In genomic region chr16:80503276-80503675, GRCm38 (mm10) we compare ENCODE assay signal across 22 mouse cellular contexts.
DNase-seq lines count a peak whose midpoint lies in the region; ATAC-seq lines count a peak whose summit lies in the region.
"Had no signal": no experiment of that assay in that cellular context is flagged by ENCODE, and none has a peak within 500 bp of the region (broad histone marks: within the 10 kb centered on the region; RNA-seq: fewer than 3 reads in every experiment).

No protein-coding gene starts in this region.

- H3K27me3 ChIP-seq in forebrain, embryonic 14.5 days (replicated peaks; ENCODE audit: control insufficient read depth, insufficient read depth, low read length) = no peaks in the 10 kb centered on the region
- no peaks in the 10 kb centered on the region for H3K27me3 ChIP-seq in forebrain, embryonic 15.5 days
- H3K27me3 ChIP-seq: embryonic facial prominence, embryonic 12.5 days; embryonic facial prominence, embryonic 15.5 days; hindbrain, embryonic 12.5 days; hindbrain, embryonic 15.5 days had no signal

- no peaks in the 10 kb centered on the region for H3K4me1 ChIP-seq in forebrain, embryonic 14.5 days (ENCODE audit: control insufficient read depth, insufficient read depth, low read length)
- H3K4me1 ChIP-seq in forebrain, embryonic 15.5 days = no peaks in the 10 kb centered on the region
- H3K4me1 ChIP-seq: embryonic facial prominence, embryonic 12.5 days; embryonic facial prominence, embryonic 15.5 days; hindbrain, embryonic 12.5 days; hindbrain, embryonic 15.5 days had no signal

- H3K9ac ChIP-seq in forebrain, embryonic 14.5 days (ENCODE audit: low read length) = no peak overlapping the region
- H3K9ac ChIP-seq in forebrain, embryonic 15.5 days (replicated peaks) = no peak overlapping the region
- H3K9ac ChIP-seq: embryonic facial prominence, embryonic 12.5 days; embryonic facial prominence, embryonic 15.5 days; hindbrain, embryonic 12.5 days; hindbrain, embryonic 15.5 days had no signal

- no peak overlapping the region for H3K4me3 ChIP-seq in forebrain, embryonic 14.5 days (ENCODE audit: low read depth, low read length)
- no peak overlapping the region for H3K4me3 ChIP-seq in forebrain, embryonic 15.5 days
- H3K4me3 ChIP-seq: embryonic facial prominence, embryonic 12.5 days; embryonic facial prominence, embryonic 15.5 days; heart, adult 2 months; hindbrain, embryonic 12.5 days; hindbrain, embryonic 15.5 days had no signal

- DNase-seq in forebrain, embryonic 14.5 days (ENCODE audit: low spot score) = peak; percentile 7
- DNase-seq in R1 (ENCODE audit: low read depth, low spot score) = peak; percentile 61
- DNase-seq in brain, adult 2 months (ENCODE audit: low read depth, low spot score) = peak; percentile 7
- no peak for DNase-seq in thymus, postnatal 14 days
- DNase-seq in c-Kit-positive CD71-positive TER-119-positive erythroid progenitor cells, embryonic 14.5 days (ENCODE audit: low spot score) = no peak
- DNase-seq: adrenal gland, adult 2 months; adrenal gland, postnatal 14 days; cerebellum, adult 11 months; cerebellum, adult 2 months; cerebellum, adult 9-11 months; cerebellum, postnatal 25 days; gastrocnemius, postnatal 10 days; gastrocnemius, postnatal 36 days; heart, adult 2 months had no signal

- no peak for ATAC-seq in forebrain, embryonic 14.5 days
- ATAC-seq in forebrain, embryonic 15.5 days (replicated peaks) = no peak
- ATAC-seq: forebrain, embryonic 16.5 days; intestine, postnatal 0 days had no signal

- no peak overlapping the region for H3K27ac ChIP-seq in forebrain, embryonic 14.5 days (ENCODE audit: low read depth, low read length)
- no peak overlapping the region for H3K27ac ChIP-seq in forebrain, embryonic 15.5 days (replicated peaks)
- H3K27ac ChIP-seq: embryonic facial prominence, embryonic 12.5 days; embryonic facial prominence, embryonic 15.5 days; heart, adult 2 months; hindbrain, embryonic 12.5 days; hindbrain, embryonic 15.5 days had no signal

- H3K36me3 ChIP-seq in forebrain, embryonic 14.5 days (ENCODE audit: control insufficient read depth, insufficient read depth, low read length) = no peaks in the 10 kb centered on the region
- no peaks in the 10 kb centered on the region for H3K36me3 ChIP-seq in forebrain, embryonic 15.5 days
- H3K36me3 ChIP-seq: embryonic facial prominence, embryonic 12.5 days; embryonic facial prominence, embryonic 15.5 days; hindbrain, embryonic 12.5 days; hindbrain, embryonic 15.5 days had no signal

- no peaks in the 10 kb centered on the region for H3K9me3 ChIP-seq in forebrain, embryonic 14.5 days (replicated peaks; ENCODE audit: control insufficient read depth, low read length)
- H3K9me3 ChIP-seq in forebrain, embryonic 15.5 days = no peaks in the 10 kb centered on the region
- H3K9me3 ChIP-seq: embryonic facial prominence, embryonic 12.5 days; embryonic facial prominence, embryonic 15.5 days; hindbrain, embryonic 12.5 days; hindbrain, embryonic 15.5 days had no signal

- WGBS in forebrain, embryonic 14.5 days = 53% methylated on average over 1 of the region's 1 CpGs
- 64% methylated on average over 1 of the region's 1 CpGs for WGBS in forebrain, embryonic 15.5 days

- no peak overlapping the region for H3K4me2 ChIP-seq in forebrain, embryonic 14.5 days (ENCODE audit: low read length)
- no peak overlapping the region for H3K4me2 ChIP-seq in forebrain, embryonic 15.5 days (replicated peaks)
- H3K4me2 ChIP-seq: embryonic facial prominence, embryonic 12.5 days; embryonic facial prominence, embryonic 15.5 days; heart, embryonic 11.5 days; hindbrain, embryonic 12.5 days; hindbrain, embryonic 15.5 days had no signal

Comparison
In these comparisons a context has a peak if more than half of its experiments do, and no peak if none do; other contexts are left out.
1. DNase-seq: peak in forebrain, embryonic 14.5 days (single experiment), R1 (single experiment) and brain, adult 2 months (single experiment); none in thymus, postnatal 14 days (single experiment) and c-Kit-positive CD71-positive TER-119-positive erythroid progenitor cells, embryonic 14.5 days (single experiment).